Mouse (Mus musculus): ENCODE results near the gene Hmx1.

- TF ChIP-seq CTCF (IDR thresholded peaks at IDR 0.05; ENCODE audit: extremely low read depth, insufficient read depth, low read length) (no peak), POLR2A (IDR thresholded peaks at IDR 0.05; ENCODE audit: extremely low read depth, insufficient read depth, low read length) (no peak)
These were observed 43.8 kb upstream of the Hmx1 start for GRCm38 (mm10) chr5:35345084-35345483.
